Mouse (Mus musculus) CH12F3 (cell line): ENCODE data around the gene Olfr1111.
"Not testable (repeated sequence)": the region's sequence is repeated elsewhere in the genome, so short reads cannot be mapped to it uniquely, and the experiment has no call there.

ENCODE experiments used
- in situ Hi-C: fragments of 300-500 bp; cut with MboI; formaldehyde crosslinking; loops from 2 replicates; pipeline ENCODE4 v1.14.3; 2020; ENCODE audit warnings: low sequenced_read_pairs

Gene Olfr1111

GRCm38 (mm10) chr2:87152524-87152923 lies at the start of gene Olfr1111:
TSS of gene Olfr1111 (minus strand) at chr2:87152624.
- in situ Hi-C loops: no loop called here

- in situ Hi-C loops: no loop called here
Observed at GRCm38 (mm10) chr2:87187498-87187897, 35.1 kb upstream of the Olfr1111 start, which contains the start of gene Olfr1112. TSS of gene Olfr1112 (plus strand) at chr2:87187798.

GRCm38 (mm10) chr2:87167731-87168130 lies 15.3 kb upstream of the Olfr1111 start:
- in situ Hi-C loops: not testable (repeated sequence)

GRCm38 (mm10) chr2:87140200-87140599 lies 12.2 kb downstream of the Olfr1111 start, which contains the start of gene Olfr1110:
TSS of gene Olfr1110 (minus strand) at chr2:87140300.
- in situ Hi-C loops: no loop called here

GRCm38 (mm10) chr2:87114467-87114866 lies 38.0 kb downstream of the Olfr1111 start, which contains the start of gene Olfr259:
TSS of gene Olfr259 (minus strand) at chr2:87114567.
- in situ Hi-C loops: no loop called here
